Mouse (Mus musculus) ovary, postnatal 10 days (tissue): ENCODE results near the gene A030003K21Rik.

ENCODE experiments used
- DNase-seq: peaks from one replicate; pipeline ENCODE4 v3.0.0; 2022; ENCODE audit warnings: low spot score

Gene A030003K21Rik

DNA sequence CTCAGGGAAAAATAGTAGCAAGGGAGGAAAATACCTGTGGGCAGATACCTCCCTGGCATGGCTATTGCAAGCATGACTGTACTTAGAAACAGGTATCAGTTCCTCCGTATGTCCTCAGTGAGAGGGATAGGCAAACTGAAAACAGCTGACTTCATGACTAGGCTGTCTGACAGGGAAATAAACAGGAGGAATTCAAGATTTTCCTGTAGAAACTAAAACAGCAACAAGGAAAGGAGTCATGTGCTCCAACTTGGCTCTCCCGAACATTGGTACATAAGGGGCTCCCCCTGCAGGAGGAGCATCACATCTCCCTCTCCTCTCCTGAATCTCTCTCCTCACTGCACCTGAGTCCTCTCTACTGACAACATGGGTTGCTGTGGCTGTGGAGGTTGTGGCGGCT, 30.2 kb downstream of the A030003K21Rik start, which contains the start of gene A030005L19Rik:
TSS of gene A030005L19Rik (plus strand) at position 301 of the 400 bp plus-strand sequence.
- no peak for DNase-seq

DNA sequence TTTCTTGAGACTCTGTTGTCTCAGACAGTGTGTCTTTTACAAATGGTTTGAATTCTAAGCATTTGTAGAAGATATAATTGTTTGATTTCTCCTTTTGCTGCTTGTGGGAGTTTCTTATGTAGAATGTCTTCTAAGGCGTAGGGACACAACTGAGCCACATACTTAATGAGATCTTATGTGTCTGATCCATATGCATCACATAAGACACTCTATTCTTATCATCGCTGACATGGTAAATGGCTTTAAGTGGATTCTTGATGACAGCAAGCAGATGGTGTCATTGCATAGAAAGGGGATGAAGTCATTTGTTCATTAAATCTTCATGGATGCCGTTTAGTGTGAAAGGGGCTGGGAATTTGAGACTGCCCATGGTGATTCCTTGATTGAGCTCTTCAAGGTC, 37.3 kb downstream of the A030003K21Rik start:
- DNase-seq, result no peak

DNA sequence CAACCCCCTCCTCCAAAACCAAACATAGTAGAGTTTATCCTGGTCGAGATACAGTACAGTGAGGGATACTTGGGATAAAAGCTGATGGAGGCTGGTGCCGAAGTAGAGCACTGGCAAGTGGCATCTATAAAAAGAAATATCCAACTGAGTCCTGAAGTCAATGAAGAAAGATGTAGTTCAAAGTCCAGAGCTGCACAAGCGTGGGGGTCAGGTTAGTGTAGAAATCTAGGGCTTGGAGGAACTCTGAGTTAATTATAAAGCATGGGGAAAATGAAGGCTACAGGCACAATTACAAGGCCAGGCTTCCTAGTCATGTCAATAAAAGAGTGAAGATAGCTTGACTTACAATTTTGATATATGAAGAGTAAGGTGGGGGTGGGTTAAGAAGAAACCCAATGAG, 42.0 kb downstream of the A030003K21Rik start:
- no peak for DNase-seq

DNA sequence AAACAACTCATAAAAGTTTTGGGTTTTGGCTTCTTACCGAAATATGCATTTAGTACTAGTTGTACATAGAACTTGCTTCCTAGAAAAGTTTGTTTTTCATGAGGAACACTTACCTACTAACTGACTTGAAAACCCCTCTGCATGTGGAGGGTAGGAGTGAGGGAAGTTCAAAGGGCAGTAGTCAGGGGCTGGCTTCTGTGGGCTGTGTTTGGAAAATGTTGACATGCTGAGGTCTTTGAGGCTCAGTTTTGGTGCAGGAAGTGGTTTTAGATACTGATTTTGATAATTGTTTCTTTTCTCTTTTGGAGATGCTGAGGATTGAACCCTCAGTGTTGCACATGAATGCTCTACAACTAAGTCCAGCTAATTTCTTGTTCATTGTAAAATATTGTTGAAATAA, 42.6 kb downstream of the A030003K21Rik start:
- DNase-seq, result no peak

DNA sequence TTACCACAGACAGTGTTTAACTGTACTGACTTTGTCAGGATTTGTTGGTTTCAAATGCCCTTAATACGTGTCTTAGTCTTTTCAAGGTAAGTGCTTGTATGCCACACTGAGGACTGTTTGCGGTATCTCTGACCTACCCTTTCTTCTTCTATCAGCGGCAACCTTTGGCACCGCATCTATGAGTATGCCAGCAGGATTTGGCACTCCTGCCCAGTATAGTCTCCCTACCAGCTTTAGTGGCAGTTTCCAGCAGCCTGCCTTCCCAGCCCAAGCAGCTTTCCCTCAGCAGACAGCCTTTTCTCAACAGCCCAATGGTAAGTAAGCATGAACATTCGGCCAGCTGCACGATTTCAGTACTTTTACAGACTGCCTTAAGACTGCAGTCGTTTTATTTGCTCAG, 49.9 kb downstream of the A030003K21Rik start:
- no peak for DNase-seq
